Mouse (Mus musculus) megakaryocyte progenitor cell, adult 5-6 weeks (primary cell): Measurements from ENCODE around the gene Ank3. TPM values are rescaled to one million over a fixed set of nuclear protein-coding genes. Genes with fewer than 3 reads are reported as not detected.

Experiments used
- ATAC-seq: replicated peaks from 2 replicates; pipeline ENCODE4 v1.8.0; 2016; ENCODE audit warnings: mild to moderate bottlenecking, moderate TSS enrichment, inconsistent platforms; ENCODE audit not compliant: poor library complexity
- total RNA-seq, 2 experiments: library from RNA; stranded (forward) in 1 of 2; stranded (reverse) in 1 of 2; fragments of 157-497, 149-512 nt in 1 of 2; fragments of 200-1000 nt in 1 of 2; gene quantifications; 2 replicates each; pipeline versions ENCODE4 v1.2.3 to v1.2.4; 2015 to 2017

Ank3 gene
- total RNA-seq, 2 experiments from 2014 or later, result 0.25 TPM; not detected in 1

GRCm38 (mm10) chr10:70011738-70012137 lies 613.2 kb downstream of the Ank3 start:
- no peak for ATAC-seq

- no peak for ATAC-seq
These were observed 615.4 kb downstream of the Ank3 start for GRCm38 (mm10) chr10:70013931-70014330.

- ATAC-seq, result no peak
These were observed 616.6 kb downstream of the Ank3 start for GRCm38 (mm10) chr10:70015201-70015600.

DNA sequence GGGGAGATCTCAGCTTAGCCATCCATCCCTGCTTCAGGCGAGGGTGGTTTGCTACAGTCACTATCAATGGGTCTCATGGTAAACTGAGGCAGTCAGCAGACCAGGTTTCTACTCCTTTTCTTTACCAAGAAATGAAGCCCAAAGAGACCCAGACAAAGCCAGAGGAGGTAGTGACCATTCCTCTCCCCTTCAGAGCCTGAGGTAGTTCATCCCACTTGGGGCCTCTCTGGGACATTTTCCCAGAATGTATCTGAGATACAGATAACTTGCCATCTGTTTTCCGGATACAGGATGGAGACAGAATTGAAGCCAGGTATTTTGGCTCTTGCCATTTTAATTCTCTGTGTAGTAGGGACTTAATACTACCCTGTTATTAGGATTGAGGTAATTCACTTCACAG lies 620.1 kb downstream of the Ank3 start:
- no peak for ATAC-seq

- ATAC-seq, result peak; percentile 79
These were observed 623.1 kb downstream of the Ank3 start for GRCm38 (mm10) chr10:70021667-70022066.

DNA sequence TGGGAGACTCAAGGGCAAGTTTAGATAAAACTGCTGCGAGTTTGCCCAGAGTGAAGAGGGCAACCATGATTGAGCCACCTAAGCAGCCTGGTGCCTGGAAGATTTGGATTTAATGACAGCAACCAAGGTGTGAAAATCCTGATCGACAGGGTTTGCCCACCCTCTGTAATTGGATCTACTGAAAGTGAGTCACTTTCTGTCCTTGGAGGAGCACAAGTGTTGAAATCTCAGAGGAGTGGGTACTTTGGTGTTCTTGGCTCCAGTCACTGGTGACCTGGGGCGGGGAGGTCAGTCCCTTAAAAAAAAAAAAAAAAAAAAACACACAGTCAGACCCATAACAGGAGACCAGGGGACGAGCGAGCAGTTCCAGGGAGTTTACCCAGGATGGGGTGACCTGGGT lies 624.0 kb downstream of the Ank3 start:
- ATAC-seq, result no peak

DNA sequence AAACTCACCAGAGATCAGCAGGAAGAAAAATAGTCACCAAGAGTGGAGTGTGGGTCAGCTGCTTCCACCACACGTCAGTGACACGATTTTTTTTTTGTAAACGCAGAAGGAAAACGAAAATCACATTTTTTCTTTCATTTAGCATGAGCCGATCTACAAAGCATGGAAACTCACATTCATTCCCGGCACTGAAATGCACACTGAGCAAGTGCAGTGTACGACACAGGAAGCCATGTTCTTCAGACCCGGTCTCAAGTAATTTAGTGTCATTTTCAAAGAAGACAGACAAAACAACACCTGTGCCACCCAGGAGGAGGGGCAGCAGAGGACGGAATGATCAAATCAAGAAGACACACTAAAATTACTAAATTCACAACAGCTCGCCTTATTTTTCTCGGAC lies 625.3 kb downstream of the Ank3 start:
- ATAC-seq, result no peak

DNA sequence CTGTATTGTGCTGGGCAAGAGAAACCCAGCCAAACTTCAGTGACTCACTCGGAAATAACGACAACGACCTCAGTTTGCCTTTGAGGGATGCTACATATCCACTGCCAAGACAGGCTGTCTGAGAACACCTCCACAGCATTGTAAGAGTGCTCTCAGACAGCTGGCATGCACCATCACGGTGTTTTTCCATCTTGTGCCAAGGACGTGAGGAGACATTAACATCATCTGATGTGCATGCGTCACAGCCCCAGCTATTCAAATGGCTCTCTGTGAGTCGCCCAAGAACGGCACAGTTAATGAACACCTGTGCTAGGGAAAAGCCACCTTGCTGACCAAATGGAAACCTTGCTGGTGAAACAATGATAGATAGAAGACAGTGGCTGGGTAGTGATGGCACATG lies 633.4 kb downstream of the Ank3 start:
- ATAC-seq, result no peak

- no peak for ATAC-seq
These were observed 634.4 kb downstream of the Ank3 start for GRCm38 (mm10) chr10:70032982-70033381.

DNA sequence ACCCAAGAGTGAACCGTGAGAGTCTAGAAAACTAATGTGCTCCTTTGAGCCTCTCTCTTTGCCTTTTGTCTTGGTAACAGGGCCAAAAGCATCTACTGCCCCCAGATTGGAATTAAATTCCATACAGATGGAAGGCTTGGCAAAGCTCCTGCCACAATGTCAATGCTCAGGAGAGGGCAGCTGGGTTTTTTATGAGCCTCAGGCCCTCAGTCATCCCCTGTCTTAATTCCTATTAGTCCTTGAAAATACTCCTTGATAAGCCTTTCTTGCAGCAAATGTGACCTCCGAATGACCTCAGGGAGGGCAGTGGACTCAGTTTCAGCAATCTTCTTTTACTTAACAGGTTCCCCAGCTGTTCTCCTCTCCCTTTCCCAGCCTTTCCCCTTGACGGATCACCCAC lies 635.3 kb downstream of the Ank3 start:
- no peak for ATAC-seq

DNA sequence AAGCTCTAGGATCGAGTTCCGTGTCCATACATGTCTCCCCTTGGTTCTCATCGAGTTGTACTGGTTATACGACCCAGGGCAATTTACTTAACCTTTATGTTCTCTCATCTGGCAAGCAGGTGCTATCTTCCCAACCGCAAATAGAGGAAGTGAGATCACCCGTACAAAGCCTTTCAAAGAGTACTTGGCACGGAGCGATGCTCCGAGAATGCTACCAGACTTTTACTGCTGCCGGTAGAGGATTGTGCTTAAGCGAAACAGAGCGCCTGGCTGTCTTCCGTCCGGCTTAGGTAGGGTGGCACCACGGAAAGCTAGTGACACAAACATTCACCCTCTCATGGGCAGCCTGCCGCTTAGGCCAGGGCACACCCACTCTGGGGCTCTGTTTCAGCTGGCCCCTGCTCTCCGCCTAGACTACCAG lies 641.3 kb downstream of the Ank3 start:
- ATAC-seq, result peak; percentile 11; the same call in 1 of the 2 replicates

GRCm38 (mm10) chr10:70041562-70041961 lies 643.0 kb downstream of the Ank3 start:
- ATAC-seq, result no peak

DNA sequence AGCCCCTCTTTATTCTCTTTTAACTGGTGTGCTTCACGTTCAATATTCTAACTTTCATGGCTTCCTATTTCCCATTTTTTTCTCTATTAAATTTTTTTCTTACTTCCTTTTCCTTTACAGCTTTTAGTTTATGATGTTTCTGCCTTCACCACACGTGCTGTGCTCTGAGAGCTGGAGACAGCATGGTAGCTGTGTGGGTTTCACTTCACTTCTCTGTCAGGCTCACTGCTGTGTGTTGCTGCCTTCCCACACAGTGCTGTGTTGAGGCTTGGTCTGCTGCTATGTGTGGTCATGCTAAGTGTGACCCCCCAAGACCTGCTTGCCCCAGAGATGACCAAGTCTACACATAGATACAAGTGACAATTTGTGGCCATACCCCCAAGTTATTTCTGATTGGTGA lies 647.1 kb downstream of the Ank3 start:
- ATAC-seq, result peak; percentile 64

DNA sequence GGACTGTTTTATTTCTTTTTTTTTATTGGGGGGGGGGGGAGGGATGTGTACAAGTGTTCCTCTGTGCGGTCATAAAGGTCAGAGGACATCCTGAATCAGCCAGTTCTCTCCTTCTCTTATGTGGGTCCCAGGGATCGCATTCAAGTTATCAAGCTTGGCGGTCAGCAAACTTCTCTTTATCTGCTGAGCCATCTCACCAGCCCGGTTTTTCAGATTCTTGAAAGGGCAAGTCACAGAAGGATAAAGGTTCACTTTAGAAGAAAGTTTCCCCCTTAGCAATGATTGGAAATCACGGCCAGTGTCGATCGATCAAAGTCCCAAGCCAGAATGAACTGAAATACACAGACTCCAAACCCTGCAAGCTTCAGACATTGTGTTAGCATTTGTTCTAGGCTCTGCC lies 651.2 kb downstream of the Ank3 start:
- ATAC-seq, result no peak

GRCm38 (mm10) chr10:70055291-70055690 lies 656.7 kb downstream of the Ank3 start:
- ATAC-seq, result no peak

- ATAC-seq, result no peak
These were observed 658.5 kb downstream of the Ank3 start for GRCm38 (mm10) chr10:70057064-70057463.

GRCm38 (mm10) chr10:70060021-70060688 lies 661.6 kb downstream of the Ank3 start:
- ATAC-seq, result no peak

- 0 out of 2 replicates have a peak, but pooled peaks have one; percentile 17 for ATAC-seq
These were observed 662.1 kb downstream of the Ank3 start for GRCm38 (mm10) chr10:70060689-70061081.

DNA sequence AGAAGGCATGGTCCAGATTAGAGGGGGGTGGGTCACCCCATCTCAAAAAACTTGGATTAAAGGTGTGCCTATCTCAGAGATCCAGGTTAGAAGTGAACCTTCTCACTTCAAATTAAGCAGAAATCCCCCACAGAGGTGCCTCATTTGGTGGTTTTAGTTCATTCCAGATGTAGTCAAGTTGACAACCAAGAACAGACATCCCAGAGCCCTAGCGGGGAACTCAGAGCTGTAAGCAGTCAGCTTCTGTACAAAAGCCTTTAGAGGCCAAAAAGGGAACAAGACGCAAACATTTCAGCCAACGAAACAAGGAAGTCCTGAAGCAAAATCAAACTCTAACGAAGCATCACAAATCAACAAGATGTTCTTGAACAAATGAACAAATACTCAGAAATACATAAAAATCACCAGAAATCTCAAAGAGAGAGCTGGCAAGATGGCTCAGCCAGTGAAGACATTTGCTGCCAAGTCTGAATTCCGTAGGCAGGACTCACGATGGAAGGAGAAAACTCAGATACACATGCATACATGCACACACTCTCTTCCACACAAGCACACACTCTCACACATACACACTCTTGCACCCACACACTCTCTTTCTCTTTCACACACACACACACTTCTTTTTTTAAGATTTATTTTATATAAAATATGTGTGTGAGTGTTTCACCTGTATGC lies 665.4 kb downstream of the Ank3 start:
- ATAC-seq, result no peak

DNA sequence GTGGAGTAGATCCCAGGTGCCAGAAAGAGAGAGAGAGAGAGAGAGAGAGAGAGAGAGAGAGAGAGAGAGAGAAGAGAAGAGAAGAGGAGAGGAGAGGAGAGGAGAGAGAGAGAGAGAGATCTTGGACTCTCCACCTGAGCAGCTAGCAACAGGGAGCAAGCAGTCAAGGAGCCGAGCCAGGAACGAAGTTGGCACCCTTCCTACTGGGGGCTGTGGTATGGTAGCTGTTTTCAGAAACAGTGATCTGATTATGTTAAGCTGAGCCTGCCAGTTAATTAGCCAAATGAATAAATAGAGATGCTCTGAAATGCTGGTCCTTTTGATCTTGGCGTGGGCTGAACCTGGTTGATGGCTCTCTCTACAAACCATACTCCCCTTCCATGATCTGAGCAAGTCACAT lies 666.6 kb downstream of the Ank3 start:
- no peak for ATAC-seq

DNA sequence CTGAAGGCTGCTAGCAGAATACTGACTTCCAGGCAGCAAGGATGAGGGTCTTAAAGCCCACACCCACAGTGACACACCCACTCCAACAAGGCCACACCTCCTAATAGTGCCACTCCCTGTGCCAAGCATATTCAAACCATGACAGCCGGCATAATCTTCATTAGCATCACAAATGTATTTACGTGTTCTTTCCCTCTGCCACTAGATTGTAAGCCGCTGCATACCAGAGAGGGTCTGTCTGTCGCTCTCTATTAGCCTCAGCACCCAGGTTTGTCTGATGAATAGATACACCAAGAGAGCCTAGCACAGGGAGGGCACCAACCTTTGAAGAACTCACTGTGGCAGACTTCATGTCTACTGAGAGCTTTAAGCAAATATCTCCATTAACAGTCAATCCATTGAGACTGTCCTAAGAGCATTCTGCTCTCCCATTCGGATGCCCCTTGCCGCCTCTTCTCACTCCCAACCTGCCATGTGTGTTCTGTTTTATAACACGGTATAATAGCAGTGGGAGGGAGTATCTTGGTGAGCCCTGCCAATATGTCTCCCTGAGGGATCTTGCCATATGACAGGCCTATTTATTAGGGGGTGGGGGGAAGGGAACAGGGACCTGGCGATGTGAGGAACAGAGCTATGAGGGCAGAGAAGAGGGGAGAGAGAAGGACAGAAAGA lies 668.1 kb downstream of the Ank3 start:
- no peak for ATAC-seq
